Mouse (Mus musculus): ENCODE data around the gene Crebl2.
A peak's percentile ranks its signal among the peaks of the same experiment; 100 is the strongest.

Crebl2 gene

DNA sequence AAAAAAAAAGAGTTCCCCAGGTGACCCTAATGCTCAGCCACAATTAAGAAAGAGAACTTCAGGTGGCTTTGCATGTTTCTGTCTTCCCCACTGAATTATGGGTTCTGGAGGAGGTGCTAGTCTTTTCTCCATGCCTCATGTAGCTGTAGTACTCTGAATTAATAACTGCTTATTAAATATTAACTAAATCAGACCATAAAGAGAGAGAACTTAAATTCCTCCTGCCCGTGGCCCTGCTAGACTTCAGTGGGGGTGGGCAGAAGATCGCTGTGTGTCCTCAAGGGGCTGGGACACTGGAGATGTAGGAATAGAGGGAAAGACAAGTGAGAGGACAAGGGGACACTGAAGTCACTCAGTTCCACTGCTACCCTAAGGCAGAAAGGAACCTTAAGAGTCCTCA is 42.3 kb downstream of the Crebl2 start:
- no peak for DNase-seq (ENCODE audit: low spot score in 2 of 2)

DNA sequence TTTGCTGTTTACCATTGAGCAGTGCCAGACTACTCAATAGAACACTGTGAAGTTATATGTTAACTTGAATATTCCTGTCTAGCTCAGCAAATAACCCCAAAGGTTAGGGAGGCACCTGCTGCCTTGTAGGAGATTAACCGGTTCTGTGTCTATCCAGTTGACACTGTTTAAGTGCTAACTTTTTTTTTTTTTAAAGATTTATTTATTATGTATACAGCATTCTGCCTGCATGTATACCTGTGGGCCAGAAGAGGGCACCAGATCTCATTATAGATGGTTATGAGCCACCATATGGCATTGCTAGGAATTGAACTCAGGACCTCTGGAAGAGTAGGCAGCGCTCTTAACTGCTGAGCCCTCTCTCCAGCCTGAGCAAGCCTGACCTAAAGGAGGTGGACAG is 43.1 kb downstream of the Crebl2 start:
- peak; percentile 12 to 30 for DNase-seq (ENCODE audit: low spot score in 2 of 2)

DNA sequence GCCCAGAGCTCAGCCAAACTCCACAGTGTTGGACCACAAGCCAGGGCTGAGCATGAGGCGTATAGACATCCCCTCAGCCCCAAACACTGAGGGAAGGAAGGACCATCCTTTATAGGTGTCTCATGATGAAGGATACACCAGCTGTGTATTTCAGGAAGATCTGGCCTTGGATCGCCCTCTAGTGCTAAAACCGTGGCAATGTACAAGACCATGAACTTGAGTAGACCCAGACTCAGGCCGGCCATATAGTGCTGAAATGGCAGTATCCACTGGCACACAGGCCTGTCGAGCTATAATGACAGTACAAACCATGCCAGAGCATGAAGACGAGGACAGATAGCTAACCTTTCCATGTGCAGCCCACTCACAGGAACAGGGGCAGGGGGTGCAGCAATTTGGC is 46.8 kb downstream of the Crebl2 start:
- DNase-seq (ENCODE audit: low spot score in 2 of 2), result peak in 1 of 2 experiments; percentile 14

DNA sequence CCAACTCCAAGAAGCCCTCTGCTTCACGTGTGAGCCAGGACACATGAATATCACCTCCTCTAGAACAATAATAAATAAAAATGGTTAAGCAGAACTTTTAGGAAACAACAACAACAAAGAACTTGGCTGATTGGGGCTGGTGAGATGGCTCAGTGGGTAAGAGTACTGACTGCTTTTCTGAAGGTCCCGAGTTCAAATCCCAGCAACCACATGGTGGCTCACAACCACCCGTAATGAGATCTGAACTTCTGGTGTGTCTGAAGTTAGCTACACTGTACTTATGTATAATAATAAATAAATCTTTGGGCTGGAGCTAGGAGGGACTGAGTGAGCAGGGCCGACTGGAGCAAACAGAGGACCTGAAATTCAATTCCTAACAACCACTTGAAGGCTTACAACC is 47.3 kb downstream of the Crebl2 start:
- DNase-seq (ENCODE audit: low spot score in 2 of 2), result no peak

DNA sequence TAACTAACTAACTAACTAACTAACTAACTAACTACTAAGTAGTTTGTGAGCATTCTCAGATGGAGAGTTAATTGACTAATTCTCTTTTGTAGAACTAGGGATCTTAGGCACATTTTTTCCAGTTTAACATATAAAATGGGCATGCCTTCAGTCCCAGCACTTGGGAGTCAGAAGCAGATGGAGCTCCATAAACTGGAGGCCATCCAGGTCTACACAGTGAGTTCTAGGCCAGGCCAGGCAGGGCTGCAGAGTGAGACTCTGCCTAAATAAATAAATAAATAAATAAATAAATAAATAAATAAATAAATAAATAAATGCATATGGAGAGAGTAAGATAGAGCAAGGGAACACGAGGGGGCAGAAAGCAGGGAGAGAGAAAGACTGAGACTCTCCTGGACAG is 47.9 kb downstream of the Crebl2 start:
- DNase-seq (ENCODE audit: low spot score in 2 of 2), result no peak

DNA sequence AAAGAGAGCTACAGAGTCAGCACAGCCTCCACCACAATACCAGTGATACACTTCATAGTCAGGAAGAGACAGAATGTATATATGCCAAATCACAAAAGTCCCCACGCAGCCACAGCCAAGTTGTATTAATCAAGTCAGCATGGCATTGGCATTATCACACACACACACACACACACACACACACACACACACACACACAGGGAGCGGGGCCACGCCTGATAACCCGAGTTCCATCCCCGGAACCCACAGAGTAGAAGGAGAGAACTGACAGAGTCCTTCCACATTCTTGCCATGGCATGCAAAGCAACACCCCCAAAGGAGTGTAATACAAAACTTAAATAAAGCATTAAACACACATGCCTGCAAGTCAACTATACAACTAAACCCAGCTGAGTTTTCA is 49.6 kb downstream of the Crebl2 start:
- no peak for DNase-seq (ENCODE audit: low spot score in 2 of 2)

DNA sequence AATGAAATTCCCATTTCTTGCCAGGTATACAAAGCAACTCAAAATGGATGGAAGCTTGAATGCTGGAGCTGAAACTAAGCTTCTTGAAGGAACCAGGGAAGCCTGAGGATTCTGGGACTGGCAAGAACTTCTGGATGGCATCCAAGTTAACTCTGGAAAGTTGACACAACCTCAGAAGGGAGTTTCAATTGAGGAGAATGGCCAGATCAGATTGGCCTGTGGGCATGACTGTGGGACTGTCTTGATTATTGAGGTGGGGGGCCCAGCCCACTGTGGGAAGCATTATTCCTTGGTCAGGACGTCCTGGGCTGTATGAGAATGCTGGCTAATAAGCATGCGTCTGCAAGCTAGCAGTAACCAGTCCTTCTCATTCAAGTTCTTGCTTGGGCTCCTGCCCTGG is 50.1 kb downstream of the Crebl2 start:
- no peak for DNase-seq (ENCODE audit: low spot score in 2 of 2)

DNA sequence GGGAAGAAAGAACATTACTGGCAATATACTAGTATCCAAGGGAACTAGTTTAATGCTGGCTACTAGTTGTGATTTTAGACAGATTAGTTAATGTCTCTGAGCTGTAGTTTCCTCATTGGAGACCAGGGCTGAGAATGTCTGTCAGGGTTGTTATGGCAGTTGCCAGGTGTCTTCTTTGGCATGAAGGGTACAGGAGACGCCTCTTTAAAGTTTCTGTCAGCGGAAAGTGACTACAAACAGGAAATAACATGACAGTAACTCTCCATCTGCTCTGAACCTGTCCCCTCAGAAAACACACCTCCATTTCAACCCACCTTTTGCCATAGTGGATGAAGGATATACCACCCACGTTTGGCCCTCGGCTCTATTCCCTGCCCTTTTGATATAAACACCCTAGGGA is 53.7 kb downstream of the Crebl2 start:
- no peak for DNase-seq (ENCODE audit: low spot score in 2 of 2)

DNA sequence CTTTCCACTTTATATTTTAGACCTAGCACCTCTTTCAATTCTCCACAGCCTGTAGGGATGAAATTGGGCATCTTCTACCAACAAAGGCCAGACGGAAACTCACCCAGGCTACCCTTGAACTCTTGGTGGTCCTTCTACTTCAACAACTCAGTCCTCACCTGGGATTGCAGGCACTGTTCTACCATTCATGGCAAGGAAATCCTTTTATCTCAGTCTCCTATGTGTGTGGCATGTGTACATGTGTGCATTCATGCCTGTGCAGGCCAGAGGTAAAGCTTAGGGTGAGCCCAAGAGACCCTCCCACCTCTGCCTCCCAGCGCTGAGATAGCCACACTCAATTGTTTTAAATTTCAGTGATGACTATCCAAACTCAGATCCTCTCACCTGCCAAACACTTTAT is 55.6 kb downstream of the Crebl2 start:
- no peak for DNase-seq (ENCODE audit: low spot score in 2 of 2)

DNA sequence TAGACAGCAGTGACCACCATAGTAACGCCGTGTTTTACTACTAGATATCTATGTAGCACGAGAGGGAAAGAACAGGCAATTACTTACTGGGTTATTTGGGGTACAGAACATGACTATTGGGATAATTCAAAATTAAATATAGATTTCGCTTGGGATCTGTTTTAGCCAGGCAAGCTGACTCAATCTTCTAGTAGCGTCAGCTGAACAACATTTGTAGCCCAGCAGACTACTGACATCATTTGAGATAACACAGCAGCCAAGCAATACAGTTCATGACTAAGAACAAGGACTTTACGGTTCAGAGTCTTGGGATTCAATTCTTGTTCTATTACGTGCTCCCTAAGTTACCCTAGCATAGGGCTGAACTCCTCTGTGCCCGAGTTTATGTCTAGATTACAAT is 56.5 kb downstream of the Crebl2 start:
- DNase-seq (ENCODE audit: low spot score in 2 of 2), result no peak

DNA sequence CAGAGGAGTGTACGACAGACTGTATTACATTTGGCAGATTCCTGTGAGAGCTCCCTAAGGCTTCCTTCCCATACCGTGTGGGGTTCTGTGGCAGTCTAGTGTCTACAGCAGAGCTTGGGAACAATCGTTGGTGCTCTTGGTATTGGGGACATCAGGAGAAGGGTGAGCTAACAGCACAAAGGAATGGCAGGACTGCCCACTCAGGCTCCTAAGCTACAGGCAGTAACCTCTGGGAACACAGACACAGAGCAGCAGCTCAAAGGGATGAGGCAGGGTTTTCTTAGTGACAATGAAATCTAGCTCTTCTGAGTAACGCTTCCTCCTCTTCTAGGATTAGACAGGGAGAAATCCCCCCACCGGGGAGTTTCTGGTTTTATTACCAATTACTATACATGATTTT is 57.1 kb downstream of the Crebl2 start:
- DNase-seq (ENCODE audit: low spot score in 2 of 2), result no peak

DNA sequence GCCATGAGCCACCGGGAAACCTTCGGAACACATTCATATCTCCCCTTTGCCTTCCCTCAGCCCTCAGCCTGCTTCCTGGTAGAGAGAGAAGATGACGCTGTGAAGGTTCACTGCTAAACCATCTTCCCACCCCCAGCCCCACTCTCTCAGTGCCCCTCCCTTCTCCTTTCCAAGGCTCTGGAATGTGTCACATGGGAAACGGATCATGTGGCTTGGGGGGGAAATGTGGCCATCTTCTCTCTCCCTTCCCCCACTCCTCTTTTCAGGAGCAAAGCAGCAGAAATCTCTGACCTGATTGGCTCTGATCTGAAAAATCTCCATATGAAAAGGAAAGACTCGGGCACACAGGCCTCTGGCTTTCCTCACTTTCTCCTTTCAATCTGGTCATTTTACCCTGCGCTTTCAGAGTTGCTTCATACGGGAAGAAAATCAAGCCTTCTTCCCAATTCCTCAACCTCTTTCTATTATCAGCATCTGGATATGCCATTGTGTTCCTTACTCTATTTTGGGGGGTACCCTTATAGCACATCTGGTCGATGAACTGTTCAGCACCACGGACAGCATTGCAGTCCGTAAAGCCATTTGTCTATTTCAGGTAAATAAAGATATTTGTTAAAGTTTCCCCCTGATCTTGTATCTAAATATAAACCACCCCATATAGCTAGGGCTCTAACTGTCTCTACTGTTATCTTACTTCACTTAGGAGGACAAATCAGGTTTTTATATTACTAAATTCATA is 57.9 kb downstream of the Crebl2 start:
- DNase-seq (ENCODE audit: low spot score in 2 of 2), result no peak

DNA sequence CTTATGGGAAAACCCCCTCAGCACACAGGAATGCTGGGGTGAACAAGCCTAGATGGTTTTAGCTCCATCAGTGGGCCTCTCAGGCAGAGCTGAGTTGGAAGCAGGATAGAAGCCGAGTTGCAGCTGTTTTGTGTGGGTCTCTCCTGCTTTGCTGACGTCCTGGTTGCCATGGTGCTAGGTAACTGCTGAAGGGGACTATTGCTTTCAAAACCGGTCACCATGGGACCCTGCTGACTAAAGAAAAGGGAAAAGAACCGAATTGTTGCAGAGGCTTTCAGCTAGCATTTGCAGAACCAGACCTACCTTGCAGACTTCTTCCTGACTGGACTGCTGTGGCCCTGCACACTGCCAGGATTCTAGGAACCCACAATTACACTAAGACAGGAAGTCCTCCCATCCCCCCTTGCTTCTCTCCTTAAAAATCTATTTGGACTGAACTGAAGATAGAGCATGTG is 58.6 kb downstream of the Crebl2 start:
- DNase-seq (ENCODE audit: low spot score in 2 of 2), result no peak

DNA sequence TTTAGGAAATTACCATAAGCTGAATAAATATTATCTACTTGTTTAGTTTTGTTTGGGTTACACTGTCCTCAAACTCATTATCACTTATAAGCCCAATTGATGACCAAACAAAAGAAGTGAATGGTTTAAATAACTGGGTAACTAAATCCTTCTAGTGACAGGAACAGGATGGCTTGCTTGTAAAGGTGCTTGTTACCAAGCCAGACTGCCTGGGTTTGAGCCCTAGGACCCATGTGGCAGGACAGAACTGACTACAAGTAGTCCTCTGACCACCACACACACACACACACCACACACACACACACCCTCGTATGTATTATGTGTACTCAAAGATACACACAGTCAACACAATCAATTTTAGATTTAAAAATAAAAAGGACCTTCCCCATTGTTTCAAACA is 59.8 kb downstream of the Crebl2 start:
- no peak for DNase-seq (ENCODE audit: low spot score in 2 of 2)

DNA sequence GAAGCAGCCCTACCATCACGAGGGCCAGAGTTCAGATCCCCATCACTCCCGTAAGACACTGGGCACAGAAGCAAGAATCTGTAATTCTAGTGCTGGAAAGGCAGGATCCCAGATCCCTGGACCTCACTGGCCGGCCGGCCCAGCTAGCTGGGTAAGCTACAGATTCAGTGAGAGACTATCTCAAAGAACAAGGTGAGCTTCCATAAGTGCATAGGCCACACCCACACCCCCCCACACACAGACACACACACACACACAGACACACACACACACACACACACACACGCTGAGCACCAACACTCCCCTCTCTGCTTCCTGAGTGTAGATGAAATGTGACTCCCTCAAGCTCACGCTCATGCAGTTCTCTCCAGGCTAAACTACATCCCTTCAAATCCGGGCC is 60.5 kb downstream of the Crebl2 start:
- DNase-seq (ENCODE audit: low spot score in 2 of 2), result no peak

DNA sequence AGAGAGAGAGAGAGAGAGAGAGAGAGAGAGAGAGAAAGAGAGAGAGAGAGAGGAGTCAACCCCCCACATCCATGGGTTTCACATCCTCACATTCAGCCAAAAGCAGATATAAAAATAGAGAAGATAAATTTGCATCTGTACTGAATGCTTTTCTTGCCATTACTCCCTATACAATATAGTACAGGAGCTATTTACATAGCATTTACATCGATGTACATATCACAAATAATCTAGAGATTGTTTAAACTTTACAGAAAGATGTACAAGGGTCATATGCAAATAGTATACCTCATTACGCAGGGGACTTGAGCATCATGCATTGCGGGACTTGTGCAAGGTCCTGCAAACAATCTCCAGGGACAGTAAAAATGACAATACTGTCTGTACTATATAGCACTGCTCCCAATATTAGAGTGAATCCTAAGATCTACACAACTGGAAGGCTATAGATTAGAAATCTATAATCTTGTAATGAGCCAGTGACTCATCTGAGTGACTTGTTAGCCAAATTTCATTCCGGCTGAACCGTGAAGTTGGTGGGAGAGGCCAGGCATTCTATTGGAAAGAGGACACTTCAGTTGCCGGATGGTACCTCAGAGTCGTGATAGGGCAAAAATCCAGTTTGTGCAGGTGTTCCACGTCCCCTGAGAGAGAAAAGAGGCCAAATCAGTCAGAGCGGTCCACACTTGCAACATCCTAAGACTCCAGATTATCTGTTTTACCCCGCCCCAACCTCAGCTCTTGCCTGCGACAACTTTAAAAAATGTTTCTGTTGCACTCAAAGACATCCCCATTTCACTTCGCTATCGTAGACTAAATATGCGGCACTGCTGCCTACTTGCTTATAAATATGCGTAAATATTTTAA is 66.8 kb downstream of the Crebl2 start:
- no peak for DNase-seq (ENCODE audit: low spot score in 2 of 2)

DNA sequence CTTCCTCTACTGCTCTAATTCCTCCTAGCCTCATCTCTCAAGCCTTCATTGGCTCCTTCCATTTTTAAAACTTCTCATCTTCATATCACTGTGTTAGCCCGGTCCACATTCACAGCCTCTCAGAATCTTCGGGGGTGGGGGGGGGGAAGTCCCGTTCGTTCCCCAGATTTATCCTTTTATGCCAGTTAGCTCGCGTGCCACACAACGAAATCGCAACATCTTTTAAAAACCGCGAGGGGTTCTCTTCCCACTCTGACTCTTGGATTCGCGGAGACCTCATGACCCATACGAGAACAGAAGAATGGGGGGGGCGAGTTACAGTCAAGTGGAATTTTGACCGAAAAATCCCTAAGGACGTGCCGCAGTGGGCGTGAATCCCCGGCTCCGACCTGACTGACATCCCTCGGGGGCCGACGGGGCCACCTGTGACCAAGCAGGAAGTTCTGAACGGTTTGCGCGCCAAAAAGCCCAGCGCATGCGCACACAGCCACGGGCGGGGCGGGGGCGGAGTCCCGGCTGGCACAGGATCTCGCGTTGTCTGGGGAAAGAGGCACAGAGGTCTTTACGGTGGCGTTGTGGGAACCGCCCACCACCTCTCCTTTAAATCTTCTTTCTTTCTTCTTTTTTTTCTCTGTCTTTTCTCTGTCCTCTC is 67.6 kb downstream of the Crebl2 start:
- DNase-seq (ENCODE audit: low spot score in 2 of 2), result peak; percentile 97 to 98

DNA sequence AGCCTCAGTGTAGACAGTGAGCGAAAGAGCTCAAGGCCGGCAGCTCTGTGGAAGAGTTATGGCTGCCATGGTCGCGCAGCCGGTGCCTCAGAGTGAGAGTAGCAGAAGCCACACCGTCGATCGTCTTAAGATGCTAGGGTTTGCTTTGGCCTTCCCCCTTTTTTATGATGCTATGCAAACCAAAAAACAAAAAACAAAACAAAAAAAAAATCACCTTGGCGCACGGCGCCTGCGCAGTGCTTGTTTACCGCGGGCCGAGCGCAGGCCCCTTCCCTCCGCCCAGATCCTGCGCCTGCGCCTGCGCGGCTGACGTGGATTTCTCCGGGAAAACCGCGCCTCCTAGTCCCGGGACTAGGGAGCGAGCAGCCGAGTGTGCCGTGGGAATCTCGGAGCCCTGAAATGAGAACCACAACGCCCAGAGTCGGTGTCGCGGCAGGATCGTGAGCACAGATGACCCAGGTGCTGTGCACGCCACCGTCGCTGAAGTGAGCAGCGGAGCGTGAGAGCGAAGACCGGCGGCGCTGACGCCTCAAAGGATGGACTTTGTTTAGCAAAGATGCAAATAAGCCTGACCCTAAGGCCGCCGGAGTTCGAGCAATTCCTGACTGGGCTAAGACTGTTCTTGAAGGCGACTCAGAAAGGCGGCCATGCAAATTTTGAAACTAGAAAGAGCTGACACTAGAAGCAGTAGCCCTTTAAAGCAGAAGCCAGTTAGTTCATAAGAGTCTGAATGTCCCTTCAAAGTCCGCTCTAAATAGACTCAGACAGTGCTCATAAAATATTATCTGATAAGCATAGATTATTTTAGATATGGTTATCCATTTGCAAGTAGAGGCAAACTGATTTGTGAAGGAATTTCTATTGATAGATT is 68.4 kb downstream of the Crebl2 start, which contains the start of gene Gpr19:
Gpr19 (minus strand) TSS at position 484 of the 871 bp plus-strand sequence.
- peak; percentile 84 to 88 for DNase-seq (ENCODE audit: low spot score in 2 of 2)

DNA sequence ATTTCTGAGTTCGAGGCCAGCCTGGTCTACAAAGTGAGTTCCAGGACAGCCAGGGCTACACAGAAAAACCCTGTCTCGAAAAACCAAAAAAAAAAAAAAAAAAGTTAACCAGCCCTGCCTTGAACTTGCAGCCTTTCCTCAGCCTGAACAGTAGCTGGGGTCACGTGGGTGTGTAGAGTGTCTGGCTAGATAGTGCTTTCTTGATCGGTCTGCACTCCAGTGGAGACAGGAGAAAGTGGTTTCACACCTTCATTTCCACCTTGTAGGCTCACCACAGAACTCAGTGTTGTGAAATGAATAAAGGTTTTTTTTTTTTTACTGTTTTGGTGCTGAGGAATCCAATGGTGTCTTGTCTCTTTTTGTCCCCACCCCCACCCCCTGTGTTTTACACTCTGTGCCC is 73.4 kb downstream of the Crebl2 start:
- DNase-seq (ENCODE audit: low spot score in 2 of 2), result peak; percentile 64 to 79

DNA sequence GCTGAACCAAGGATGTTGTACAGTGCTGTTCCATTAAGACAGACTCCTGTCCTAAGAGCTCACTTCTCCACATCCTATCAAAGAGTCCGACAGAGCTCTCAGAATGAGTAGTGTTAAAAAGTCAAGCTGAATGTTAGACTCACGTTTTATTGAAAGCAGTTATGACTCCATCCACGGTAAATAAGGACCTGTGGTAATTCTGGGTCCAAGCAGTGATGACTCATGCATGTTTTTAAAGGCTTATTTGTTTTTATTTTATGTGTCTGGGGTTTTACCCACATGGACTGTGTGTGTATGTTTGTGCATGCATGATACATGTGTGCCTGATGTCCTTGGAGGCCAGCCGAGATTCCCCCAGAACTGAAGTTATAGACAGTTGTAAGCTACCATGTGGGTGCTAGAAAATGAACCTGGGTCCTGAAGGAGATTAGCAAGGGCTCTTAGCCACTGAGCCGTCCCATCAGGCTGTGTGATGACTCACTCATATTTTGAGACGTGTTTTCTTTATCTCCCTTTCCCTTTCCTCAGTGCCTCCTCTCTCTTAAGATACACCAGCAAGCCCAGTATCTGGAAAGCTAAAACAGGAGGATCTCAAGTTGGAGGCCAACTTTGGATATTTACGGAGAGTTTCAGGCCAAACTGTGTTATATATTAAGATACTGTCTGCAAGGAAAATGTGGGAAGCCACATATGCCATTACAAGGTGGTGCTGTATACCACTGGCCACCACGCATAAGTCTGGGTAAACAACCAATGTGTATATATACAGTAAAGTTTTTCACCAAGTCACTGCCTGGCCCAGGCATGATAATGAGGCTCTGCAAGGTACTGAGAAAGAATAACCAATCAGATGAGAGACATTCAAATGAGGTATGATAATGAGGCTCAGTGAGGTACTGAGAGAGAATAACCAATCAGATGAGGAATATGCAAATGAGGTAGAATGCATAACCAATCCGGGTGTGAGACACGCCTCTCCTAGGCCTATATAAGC is 74.2 kb downstream of the Crebl2 start:
- peak in 1 of 2 experiments; percentile 26 for DNase-seq (ENCODE audit: low spot score in 2 of 2)
